Mouse (Mus musculus) embryo, embryonic 10 days (tissue): ENCODE data around the gene Rnf224.

Experiments
- DNase-seq: peaks from one replicate; pipeline ENCODE4 v3.0.0-alpha.2; 2015; ENCODE audit warnings: low spot score

Rnf224 gene

DNA sequence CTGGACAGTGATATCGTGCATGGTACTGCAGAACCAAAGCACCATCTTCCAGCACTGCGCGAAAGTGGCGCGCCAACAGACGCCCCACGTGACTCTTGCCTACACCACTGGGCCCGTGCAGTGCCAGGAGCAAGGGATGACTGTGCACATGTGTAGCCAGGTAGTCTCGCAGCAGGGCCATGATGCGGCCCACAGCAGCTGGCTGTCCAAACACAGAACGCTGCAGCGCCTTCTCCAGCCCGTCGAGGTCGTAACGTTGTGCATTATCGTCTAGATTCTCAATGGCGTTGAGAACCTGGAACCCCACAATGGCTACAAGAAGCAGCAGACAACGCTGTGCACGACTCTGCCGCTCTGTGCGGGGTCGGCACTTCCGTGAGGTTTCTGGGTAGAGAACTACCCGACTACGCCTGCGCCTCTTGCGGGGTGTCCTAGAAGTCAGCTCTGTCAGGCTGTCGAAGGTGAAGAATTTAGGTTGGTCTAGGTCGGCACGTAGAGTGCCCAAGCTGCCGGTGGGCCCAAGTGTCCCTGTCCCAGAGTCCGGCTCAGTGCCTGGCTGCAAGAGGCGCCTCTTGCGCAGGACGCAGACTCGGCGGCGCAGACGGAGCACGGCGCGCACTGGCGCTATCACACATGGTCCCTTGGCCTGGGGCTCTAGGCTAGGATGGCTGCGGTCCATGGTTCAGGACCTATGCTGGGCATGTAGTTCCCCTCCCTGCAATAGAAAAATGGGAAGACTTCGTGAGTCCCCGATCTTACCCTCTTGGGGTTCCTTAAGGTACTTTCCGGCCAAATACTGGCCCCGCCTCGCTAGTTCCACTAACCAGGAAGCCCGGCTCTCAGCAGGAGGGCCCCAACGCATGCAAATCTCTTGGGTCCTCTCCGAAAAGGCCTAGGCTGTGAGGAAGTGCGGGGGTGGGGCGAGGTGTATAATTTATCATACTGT lies 41.1 kb downstream of the Rnf224 start:
- peak; percentile 37 for DNase-seq

DNA sequence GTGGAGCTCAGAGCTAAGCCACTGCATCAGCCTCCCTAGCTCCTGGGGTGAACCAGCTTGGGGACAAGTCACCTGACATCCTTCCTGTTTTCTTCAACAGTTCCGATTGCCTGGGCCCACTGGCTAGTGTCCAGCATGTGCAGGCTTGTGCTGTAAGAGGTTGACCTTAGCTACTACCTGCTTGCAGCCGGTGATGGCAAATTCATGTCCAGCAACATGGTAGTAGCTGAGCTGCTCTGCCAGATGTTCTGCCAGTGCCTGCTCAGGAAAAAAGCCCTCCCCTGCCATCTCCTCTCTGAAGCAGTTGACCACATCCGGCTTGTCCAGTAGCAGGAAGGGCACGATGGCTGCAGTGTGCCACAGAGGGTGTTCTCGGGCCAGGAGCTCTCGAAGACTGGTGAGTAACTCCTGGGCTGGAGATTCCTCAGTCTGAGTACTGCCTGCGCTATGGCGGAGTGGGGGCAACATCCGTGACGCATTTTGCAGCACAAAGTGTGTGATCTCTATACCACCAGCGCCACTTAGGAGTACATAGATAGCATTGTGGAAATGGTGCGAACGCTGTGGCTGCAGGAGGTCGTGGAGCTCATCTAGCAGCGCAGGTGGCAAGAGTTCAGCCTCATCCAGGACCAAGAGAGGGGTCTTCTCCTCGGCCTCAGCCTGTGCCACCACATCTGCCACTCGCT lies 42.0 kb downstream of the Rnf224 start:
- DNase-seq, result no peak

DNA sequence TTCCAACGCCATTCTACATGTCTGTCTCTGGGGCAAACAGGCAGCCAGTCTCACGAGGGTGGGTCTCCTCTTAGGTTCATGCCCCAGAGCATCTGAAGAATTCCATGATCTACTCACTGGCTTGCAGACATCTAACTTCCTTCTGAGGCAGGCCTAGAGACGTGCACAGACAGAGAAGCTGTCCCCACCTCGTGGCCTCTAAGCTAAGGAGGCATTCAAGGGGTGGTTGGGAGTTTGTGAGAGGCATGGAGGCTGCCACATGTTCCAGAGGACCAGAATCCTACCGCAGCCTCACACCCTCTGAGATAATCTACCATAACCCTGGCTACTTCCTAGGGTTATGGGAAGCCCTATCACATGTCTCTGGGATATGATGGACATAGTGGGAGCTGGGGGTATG lies 42.6 kb downstream of the Rnf224 start:
- no peak for DNase-seq

DNA sequence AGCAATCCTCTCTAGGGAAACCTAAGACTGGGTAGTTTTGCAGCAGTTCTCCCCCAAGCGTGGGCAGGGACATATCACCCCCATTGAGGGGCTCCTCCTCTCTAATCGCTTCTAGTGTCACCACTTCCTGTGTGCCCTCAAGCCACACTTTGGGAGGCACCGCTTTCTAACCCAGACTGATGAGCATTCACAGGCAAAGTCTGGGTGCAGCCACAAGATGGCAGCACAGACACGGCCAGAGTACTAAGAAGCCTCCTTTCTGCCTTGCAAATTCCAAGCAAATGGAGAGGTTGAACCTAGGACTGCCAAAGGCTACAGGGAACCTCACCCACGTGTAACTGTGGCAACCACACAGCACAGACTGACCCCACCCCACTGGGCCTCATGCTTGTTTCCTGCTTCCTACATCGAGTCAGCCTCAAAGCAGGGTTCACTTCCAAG lies 43.2 kb downstream of the Rnf224 start:
- peak; percentile 94 for DNase-seq

DNA sequence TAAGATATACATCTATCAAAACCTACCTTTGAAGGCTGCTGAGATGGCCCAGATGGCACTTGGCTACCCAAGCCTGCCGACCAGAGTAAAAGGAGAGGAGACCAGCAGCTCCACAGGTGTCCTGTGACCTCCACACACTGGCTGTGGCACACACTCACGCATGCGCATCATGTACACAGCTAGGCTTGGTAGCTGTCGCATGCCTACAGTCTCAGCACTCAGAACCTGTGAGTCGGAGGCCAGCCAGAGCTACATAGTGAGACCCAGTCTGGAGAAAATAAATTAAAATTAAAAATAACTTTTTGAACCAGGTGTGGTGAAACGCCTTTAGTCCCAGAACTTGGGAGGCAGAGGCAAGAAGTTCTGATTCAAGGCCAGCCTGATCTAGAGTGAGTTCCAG lies 48.7 kb downstream of the Rnf224 start:
- DNase-seq, result no peak

DNA sequence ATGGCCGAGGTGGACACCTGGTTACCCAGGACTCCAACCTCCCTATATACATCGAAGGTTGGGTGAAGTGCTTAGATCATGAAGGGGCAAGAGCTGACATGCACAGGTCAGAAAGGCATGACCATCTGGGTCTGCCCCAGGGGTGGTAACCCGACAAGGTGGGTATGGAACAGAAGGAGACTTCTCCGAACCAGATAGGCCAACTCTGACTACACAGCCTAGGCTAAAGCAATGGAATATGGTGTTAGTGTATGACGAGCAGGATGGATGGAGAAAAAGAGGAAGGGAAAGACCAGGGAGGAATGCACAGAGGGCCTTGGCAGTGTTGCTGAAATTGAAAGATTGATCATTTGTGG lies 50.0 kb downstream of the Rnf224 start:
- no peak for DNase-seq

DNA sequence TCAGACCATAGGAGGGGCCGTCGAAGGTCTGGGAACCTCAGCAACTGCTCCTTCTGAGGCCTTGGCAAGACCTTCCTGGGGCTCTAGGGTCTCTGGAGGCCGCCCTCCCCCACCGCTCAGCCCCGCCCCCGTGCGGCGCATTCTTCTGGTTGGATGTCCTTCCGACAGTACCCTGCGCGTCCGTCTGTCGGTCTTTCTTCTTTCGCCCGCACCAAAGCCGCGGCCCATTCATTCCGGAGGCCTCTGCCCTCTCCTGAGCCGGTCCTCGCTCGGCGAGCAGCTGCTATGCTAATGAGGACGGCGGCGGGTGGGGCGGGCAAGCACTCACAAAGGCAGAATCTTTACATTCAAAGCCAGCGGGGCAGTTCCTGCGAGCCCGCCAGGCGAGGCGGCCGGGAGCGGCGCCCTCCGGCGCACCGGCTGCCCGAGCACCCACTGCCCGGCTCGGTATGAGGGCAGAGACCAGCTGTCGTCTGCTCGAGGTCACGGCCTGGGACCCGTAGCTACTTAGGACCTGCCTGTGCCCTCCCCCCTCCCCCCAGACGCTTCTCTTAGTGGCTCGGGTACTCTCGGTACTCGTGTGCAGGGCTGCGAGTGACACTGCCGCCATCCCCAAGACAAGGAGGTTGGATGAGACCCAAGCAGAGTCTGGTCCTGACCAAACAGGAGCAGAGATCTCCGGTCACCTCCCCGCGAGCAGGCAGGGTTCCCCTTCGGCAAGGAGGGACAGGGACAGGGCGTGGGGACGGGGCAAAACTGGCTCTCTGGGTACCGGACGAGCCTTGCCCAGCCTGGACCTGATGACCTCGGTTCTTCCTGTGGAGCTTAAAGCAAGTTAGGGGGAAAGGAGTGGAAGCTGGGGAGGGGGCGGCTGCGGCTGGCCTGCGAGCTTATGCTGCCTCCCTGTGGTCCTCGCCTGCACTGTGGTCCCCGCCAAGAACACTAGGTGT lies 50.7 kb downstream of the Rnf224 start:
- peak; percentile 90 for DNase-seq

DNA sequence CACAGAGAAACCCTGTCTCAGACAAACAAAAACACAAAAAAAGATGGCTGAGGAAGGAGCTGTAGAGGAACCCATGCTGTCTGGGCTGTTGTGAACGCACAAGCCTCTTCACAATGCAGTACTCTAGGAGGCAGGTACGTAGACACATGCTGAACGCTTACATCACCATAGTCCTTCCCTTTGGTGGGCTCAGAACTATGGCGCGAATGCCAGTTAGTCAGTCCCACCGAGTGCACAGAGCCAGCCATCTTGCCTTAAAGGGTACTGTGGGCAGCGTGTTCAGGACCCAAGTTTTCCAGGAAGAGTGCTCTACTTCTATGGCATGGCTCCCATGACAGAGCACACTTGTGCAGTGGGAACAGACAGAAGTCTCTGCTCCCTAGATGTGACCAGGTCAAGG lies 52.1 kb downstream of the Rnf224 start:
- no peak for DNase-seq
